Mouse (Mus musculus) right cerebral cortex, adult 2 months (tissue): ENCODE measurements around the gene Fam84b.
"Not testable (repeated sequence)": the region's sequence is repeated elsewhere in the genome, so short reads cannot be mapped to it uniquely, and the experiment has no call there.

Experiments
- DNase-seq, 2 experiments: peaks; one replicate each; pipeline ENCODE4 v3.0.0; 2021 to 2022; ENCODE audit warnings: low spot score in 2 of 2

Gene Fam84b

GRCm38 (mm10) chr15:60853231-60853999 is at the start of gene Fam84b:
Fam84b (minus strand) TSS chr15:60853778.
- DNase-seq, result no peak

- no peak for DNase-seq
Measured at GRCm38 (mm10) chr15:60898187-60898965, 44.8 kb upstream of the Fam84b start.

GRCm38 (mm10) chr15:60896040-60896439 is 42.5 kb upstream of the Fam84b start:
- DNase-seq, result no peak

- DNase-seq, result no peak
Measured at GRCm38 (mm10) chr15:60892976-60893463, 39.4 kb upstream of the Fam84b start.

- DNase-seq, result no peak
Measured at GRCm38 (mm10) chr15:60888724-60889123, 35.1 kb upstream of the Fam84b start.

- no peak for DNase-seq
Measured at GRCm38 (mm10) chr15:60875721-60876120, 22.1 kb upstream of the Fam84b start.

GRCm38 (mm10) chr15:60862417-60862816 is 8.8 kb upstream of the Fam84b start:
- DNase-seq, result no peak

GRCm38 (mm10) chr15:60855112-60855511 is 1.5 kb upstream of the Fam84b start:
- DNase-seq, result no peak

- no peak for DNase-seq
Measured at GRCm38 (mm10) chr15:60854151-60854550, 573 bp upstream of the Fam84b start.

GRCm38 (mm10) chr15:60848630-60849029 is 4.9 kb downstream of the Fam84b start:
- DNase-seq, result peak; percentile 14 to 29

GRCm38 (mm10) chr15:60846291-60846690 is 7.3 kb downstream of the Fam84b start:
- DNase-seq, result no peak

GRCm38 (mm10) chr15:60845886-60846285 is 7.7 kb downstream of the Fam84b start:
- no peak for DNase-seq

- no peak for DNase-seq
Measured at GRCm38 (mm10) chr15:60841785-60842184, 11.8 kb downstream of the Fam84b start.

GRCm38 (mm10) chr15:60841312-60841711 is 12.3 kb downstream of the Fam84b start:
- DNase-seq, result not testable (repeated sequence)

GRCm38 (mm10) chr15:60840296-60840670 is 13.3 kb downstream of the Fam84b start:
- no peak for DNase-seq

- DNase-seq, result no peak
Measured at GRCm38 (mm10) chr15:60839539-60840295, 13.9 kb downstream of the Fam84b start.

GRCm38 (mm10) chr15:60838135-60838534 is 15.4 kb downstream of the Fam84b start:
- DNase-seq, result no peak

GRCm38 (mm10) chr15:60837719-60838118 is 15.9 kb downstream of the Fam84b start:
- no peak for DNase-seq

- DNase-seq, result no peak
Measured at GRCm38 (mm10) chr15:60836321-60836720, 17.3 kb downstream of the Fam84b start.

GRCm38 (mm10) chr15:60834598-60835571 is 18.7 kb downstream of the Fam84b start:
- DNase-seq, result no peak
